Mouse (Mus musculus) hindbrain, embryonic 16.5 days (tissue): ENCODE results near the gene Ramp1. TPM values are rescaled to one million over a fixed set of nuclear protein-coding genes. Genes with fewer than 3 reads are reported as not detected.

Experiments
- ATAC-seq: fragments of 200-750 bp; cut with Nextera tagmentation; 2 replicates; pipeline ENCODE4 v1.8.0; 2017; ENCODE audit warnings: moderate TSS enrichment, moderate library complexity
- H3K27ac ChIP-seq: fragments of 300-500 bp; sonication (generic); 2 replicates; pipeline ENCODE4 v1.5.1; 2014; ENCODE audit warnings: low read depth, mild to moderate bottlenecking, control low read depth, low read length, moderate library complexity
- H3K27me3 ChIP-seq: fragments of 300-500 bp; sonication (generic); replicated peaks from 2 replicates; pipeline ENCODE4 v1.6.1; 2014; ENCODE audit warnings: low read length; ENCODE audit not compliant: control insufficient read depth, insufficient read depth
- H3K36me3 ChIP-seq: fragments of 300-500 bp; sonication (generic); 2 replicates; pipeline ENCODE4 v1.6.1; 2014; ENCODE audit warnings: mild to moderate bottlenecking, low read length, moderate library complexity, mixed read lengths; ENCODE audit not compliant: control insufficient read depth, insufficient read depth
- H3K4me1 ChIP-seq: fragments of 300-500 bp; sonication (generic); 2 replicates; pipeline ENCODE4 v1.6.1; 2014; ENCODE audit warnings: low read depth, low read length; ENCODE audit not compliant: control insufficient read depth, insufficient read depth
- H3K4me2 ChIP-seq: fragments of 300-500 bp; sonication (generic); 2 replicates; pipeline ENCODE4 v1.6.1; 2014; ENCODE audit warnings: mild to moderate bottlenecking, low read length, control low read depth, moderate library complexity
- H3K4me3 ChIP-seq: fragments of 300-500 bp; sonication (generic); 2 replicates; pipeline ENCODE4 v1.5.1; 2014; ENCODE audit warnings: mild to moderate bottlenecking, low read length, control low read depth, moderate library complexity
- H3K9ac ChIP-seq: fragments of 300-500 bp; sonication (generic); 2 replicates; pipeline ENCODE4 v1.6.1; 2014; ENCODE audit warnings: low read depth, mild to moderate bottlenecking, control low read depth, low read length, moderate library complexity
- H3K9me3 ChIP-seq: fragments of 300-500 bp; sonication (generic); 2 replicates; pipeline ENCODE4 v1.6.1; 2014; ENCODE audit warnings: mild to moderate bottlenecking, low read length, moderate library complexity; ENCODE audit not compliant: control insufficient read depth
- WGBS: fragments of 180-500 bp; shearing (Covaris S2); extraction: QIAGEN DNeasy Blood & Tissue Kit; methylation state at CpG from one replicate; pipeline ENCODE4 v1.1.7; 2014; 5-methylcytosine and 5-hydroxymethylcytosine counted together
- polyA plus RNA-seq: library from polyadenylated mRNA; unstranded; fragments of >200 nt; fragmentation: Nextera tagmentation; extraction: Ambion mirVana; gene quantifications from 2 replicates; pipeline ENCODE4 v1.2.1, GENCODE M21; 2015

The Ramp1 gene
- polyA plus RNA-seq, 1 experiment from 2014 or later, result 28.5 TPM

DNA sequence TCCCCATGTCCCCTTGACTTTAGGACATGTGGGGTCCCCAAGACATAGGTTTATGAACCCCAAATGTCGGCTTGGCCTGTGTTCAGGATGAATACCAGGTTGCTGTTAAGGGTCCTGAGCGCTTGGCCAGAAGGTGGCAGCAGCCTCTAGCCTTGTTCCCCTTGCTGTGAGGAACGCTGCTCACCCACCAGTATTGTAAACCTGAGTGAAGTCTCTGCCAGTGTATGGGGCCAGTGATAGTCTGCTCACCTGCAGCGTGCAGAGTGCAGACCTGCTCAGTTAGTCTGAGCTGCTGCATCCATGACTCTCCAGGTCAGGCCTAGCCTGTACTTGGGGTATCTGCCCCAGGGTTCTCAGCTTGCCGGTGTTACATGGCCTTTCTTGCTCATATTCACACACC lies 536 bp upstream of the Ramp1 start:
- Histone ChIP-seq H3K4me1 (peaks cover 9% of the 10 kb centered on the region), H3K4me2 (no peak overlapping the region), H3K27me3 (0 out of 2 replicates have a peak, but pooled peaks cover 3% of the 10 kb centered on the region), H3K27ac (no peak overlapping the region), H3K9me3 (no peaks in the 10 kb centered on the region), H3K4me3 (no peak overlapping the region), H3K9ac (no peak overlapping the region), H3K36me3 (no peaks in the 10 kb centered on the region)
- peak; percentile 71 for ATAC-seq
- WGBS, result 35% methylated on average over 5 of the region's 5 CpGs

DNA sequence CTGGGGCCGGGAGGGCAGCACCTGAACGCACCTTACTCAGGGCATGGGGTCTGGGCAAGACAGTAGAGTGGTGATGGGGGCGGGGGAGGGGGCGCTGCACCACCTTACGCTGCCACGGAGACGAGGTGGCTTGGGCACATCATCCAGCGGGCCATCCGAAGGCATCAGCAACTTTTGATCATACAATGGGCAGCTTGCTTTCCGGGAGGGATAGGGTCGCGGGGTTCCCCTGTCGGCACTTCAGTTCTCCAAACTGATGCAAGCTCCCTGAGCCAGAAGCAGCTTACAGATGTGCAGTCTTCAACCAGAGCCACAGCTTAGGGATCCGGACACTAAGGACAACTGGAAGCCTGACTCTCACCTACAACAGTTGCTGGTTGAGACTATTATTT lies 548 bp downstream of the Ramp1 start:
- H3K9ac ChIP-seq, result peak overlapping the region; percentile 70
- peak overlapping the region; percentile 44 for H3K4me3 ChIP-seq
- peak overlapping the region; percentile 81 for H3K4me2 ChIP-seq
- 0 out of 2 replicates have a peak, but pooled peaks cover 3% of the 10 kb centered on the region for H3K27me3 ChIP-seq
- peak; percentile 29; the same call in 1 of the 2 replicates for ATAC-seq
- H3K4me1 ChIP-seq, result peaks cover 9% of the 10 kb centered on the region
- no peak overlapping the region; the same call in 1 of the 2 replicates for H3K27ac ChIP-seq
- H3K36me3 ChIP-seq, result no peaks in the 10 kb centered on the region
- WGBS, result 9% methylated on average over 14 of the region's 14 CpGs
- H3K9me3 ChIP-seq, result no peaks in the 10 kb centered on the region

DNA sequence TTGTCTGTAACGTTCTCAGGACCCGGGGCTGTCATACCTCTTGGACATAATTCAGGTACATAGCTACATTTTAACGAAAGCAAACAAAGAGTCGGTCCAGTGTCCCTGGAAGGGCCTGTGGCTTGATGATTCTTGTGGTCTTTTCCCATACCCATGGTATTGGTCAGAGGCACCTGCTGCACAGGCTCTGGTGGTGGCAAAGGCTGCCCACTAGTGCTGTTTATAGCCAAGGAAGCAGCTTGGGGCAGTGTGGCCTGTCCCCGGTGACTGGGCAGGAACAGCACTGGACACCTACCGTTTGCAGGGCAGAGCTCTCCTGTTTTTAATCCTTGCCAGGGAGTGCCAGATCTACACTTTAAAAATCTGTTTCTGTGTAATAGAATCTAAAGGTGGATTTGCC lies 1.1 kb downstream of the Ramp1 start:
- Histone ChIP-seq H3K4me2 (peak overlapping the region; percentile 81), H3K9me3 (no peaks in the 10 kb centered on the region), H3K36me3 (no peaks in the 10 kb centered on the region), H3K27ac (no peak overlapping the region; the same call in 1 of the 2 replicates), H3K27me3 (0 out of 2 replicates have a peak, but pooled peaks cover 3% of the 10 kb centered on the region), H3K9ac (0 out of 2 replicates have a peak overlapping the region, but pooled peaks have one; percentile 5), H3K4me1 (peaks cover 9% of the 10 kb centered on the region), H3K4me3 (no peak overlapping the region)
- no peak for ATAC-seq
- 73% methylated on average over 6 of the region's 6 CpGs for WGBS

GRCm38 (mm10) chr1:91181261-91181660 lies 1.6 kb downstream of the Ramp1 start:
- H3K27ac ChIP-seq, result peak overlapping the region; percentile 60; the same call in 1 of the 2 replicates
- ATAC-seq, result no peak
- no peaks in the 10 kb centered on the region for H3K36me3 ChIP-seq
- no peaks in the 10 kb centered on the region for H3K9me3 ChIP-seq
- H3K4me3 ChIP-seq, result no peak overlapping the region
- 0 out of 2 replicates have a peak, but pooled peaks cover 3% of the 10 kb centered on the region for H3K27me3 ChIP-seq
- WGBS, result 44% methylated on average over 5 of the region's 5 CpGs
- H3K4me1 ChIP-seq, result peaks cover 9% of the 10 kb centered on the region
- no peak overlapping the region for H3K9ac ChIP-seq
- peak overlapping the region; percentile 81 for H3K4me2 ChIP-seq

- peak overlapping the region; percentile 81 for H3K4me2 ChIP-seq
- no peaks in the 10 kb centered on the region for H3K9me3 ChIP-seq
- peak overlapping the region; percentile 60 for H3K27ac ChIP-seq
- H3K27me3 ChIP-seq, result 0 out of 2 replicates have a peak, but pooled peaks cover 3% of the 10 kb centered on the region
- H3K4me3 ChIP-seq, result no peak overlapping the region
- H3K4me1 ChIP-seq, result peaks cover 9% of the 10 kb centered on the region
- ATAC-seq, result peak; percentile 59; the same call in 1 of the 2 replicates
- no peak overlapping the region for H3K9ac ChIP-seq
- no peaks in the 10 kb centered on the region for H3K36me3 ChIP-seq
- 44% methylated on average over 12 of the region's 12 CpGs for WGBS
Observed at GRCm38 (mm10) chr1:91181784-91182450, 2.3 kb downstream of the Ramp1 start.

DNA sequence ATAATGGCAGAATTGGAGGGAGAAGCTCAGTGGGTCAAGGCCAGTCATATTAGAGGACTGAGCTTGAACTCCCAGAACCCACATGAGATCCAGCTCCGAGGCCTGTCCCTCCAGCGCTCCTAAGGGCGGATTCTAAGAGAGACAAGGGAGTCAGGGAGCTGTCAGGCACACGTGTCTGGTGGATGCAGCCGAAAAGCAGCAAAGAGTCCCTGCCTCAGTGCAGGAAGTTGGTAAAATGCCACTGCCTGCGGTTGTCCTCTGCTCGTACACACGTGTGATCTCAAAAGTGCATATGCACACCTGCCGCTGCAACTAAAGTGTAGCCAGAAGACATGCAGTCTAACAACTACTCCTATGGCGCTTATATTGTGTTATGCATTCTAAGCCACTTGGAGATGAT lies 3.7 kb downstream of the Ramp1 start:
- H3K9ac ChIP-seq, result no peak overlapping the region
- H3K4me3 ChIP-seq, result no peak overlapping the region
- peaks cover 9% of the 10 kb centered on the region for H3K4me1 ChIP-seq
- no peaks in the 10 kb centered on the region for H3K9me3 ChIP-seq
- WGBS, result 79% methylated on average over 10 of the region's 10 CpGs
- H3K36me3 ChIP-seq, result no peaks in the 10 kb centered on the region
- H3K27ac ChIP-seq, result no peak overlapping the region
- no peak for ATAC-seq
- no peak overlapping the region for H3K4me2 ChIP-seq
- 0 out of 2 replicates have a peak, but pooled peaks cover 3% of the 10 kb centered on the region for H3K27me3 ChIP-seq

GRCm38 (mm10) chr1:91186677-91187076 lies 7.1 kb downstream of the Ramp1 start:
- no peak overlapping the region for H3K4me3 ChIP-seq
- H3K27me3 ChIP-seq, result no peaks in the 10 kb centered on the region
- ATAC-seq, result no peak
- no peaks in the 10 kb centered on the region for H3K9me3 ChIP-seq
- H3K4me2 ChIP-seq, result no peak overlapping the region
- H3K27ac ChIP-seq, result no peak overlapping the region
- no peak overlapping the region for H3K9ac ChIP-seq
- no peaks in the 10 kb centered on the region for H3K4me1 ChIP-seq
- H3K36me3 ChIP-seq, result no peaks in the 10 kb centered on the region
- 89% methylated on average over 6 of the region's 6 CpGs for WGBS

DNA sequence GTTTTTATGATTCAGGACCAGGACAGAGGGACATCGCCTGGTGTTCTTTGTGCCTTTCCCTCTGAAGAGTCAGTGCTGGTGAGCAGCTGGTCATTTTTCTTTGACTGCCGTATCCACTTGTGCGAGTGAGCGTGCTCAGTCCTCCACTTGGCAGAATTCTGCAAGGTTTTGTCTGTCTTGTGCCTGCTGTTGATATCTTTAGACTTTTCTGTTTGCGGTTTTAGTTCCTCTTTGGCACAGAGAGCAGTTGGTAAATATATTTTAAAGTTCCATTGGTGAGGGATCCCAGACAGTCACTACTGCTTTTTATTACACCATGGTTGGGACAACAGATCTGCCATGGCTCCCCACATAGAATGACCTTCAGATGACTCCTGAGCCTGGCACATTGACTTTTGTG lies 7.7 kb downstream of the Ramp1 start:
- Histone ChIP-seq H3K9ac (no peak overlapping the region), H3K9me3 (no peaks in the 10 kb centered on the region), H3K27ac (no peak overlapping the region), H3K36me3 (no peaks in the 10 kb centered on the region), H3K4me2 (no peak overlapping the region), H3K4me3 (no peak overlapping the region), H3K4me1 (no peaks in the 10 kb centered on the region), H3K27me3 (no peaks in the 10 kb centered on the region)
- WGBS, result 90% methylated on average over 5 of the region's 5 CpGs
- no peak for ATAC-seq

- Histone ChIP-seq H3K36me3 (no peaks in the 10 kb centered on the region), H3K9ac (no peak overlapping the region), H3K27me3 (no peaks in the 10 kb centered on the region), H3K4me2 (no peak overlapping the region), H3K9me3 (no peaks in the 10 kb centered on the region), H3K4me3 (no peak overlapping the region), H3K27ac (no peak overlapping the region), H3K4me1 (no peaks in the 10 kb centered on the region)
- WGBS, result 87% methylated on average over 7 of the region's 7 CpGs
- ATAC-seq, result no peak
Observed at GRCm38 (mm10) chr1:91187786-91188640, 8.4 kb downstream of the Ramp1 start.
